Mouse (Mus musculus) neural tube, embryonic 14.5 days (tissue): ENCODE measurements at regions not wholly inside any gene's neighbourhood (a gene's known extent, or its start where the extent isn't known, plus 50 kb on each side); places are given as distances from the start of the nearest gene placed in this dataset.

Source experiments
- ATAC-seq: fragments of 200-750 bp; cut with Nextera tagmentation; 2 replicates; pipeline ENCODE4 v1.8.0; 2017; ENCODE audit warnings: low read depth, mild to moderate bottlenecking, moderate TSS enrichment, moderate library complexity
- H3K27ac ChIP-seq: fragments of 300-500 bp; sonication (generic); 2 replicates; pipeline ENCODE4 v1.5.1; 2014; ENCODE audit warnings: low read depth, mild to moderate bottlenecking, control low read depth, low read length, moderate library complexity, mixed read lengths
- H3K27me3 ChIP-seq: fragments of 300-500 bp; sonication (generic); 2 replicates; pipeline ENCODE4 v1.6.1; 2014; ENCODE audit warnings: low read length; ENCODE audit not compliant: control insufficient read depth, insufficient read depth
- H3K36me3 ChIP-seq: fragments of 300-500 bp; sonication (generic); 2 replicates; pipeline ENCODE4 v1.6.1; 2014; ENCODE audit warnings: low read length, mixed read lengths; ENCODE audit not compliant: control insufficient read depth, insufficient read depth
- H3K4me1 ChIP-seq: fragments of 300-500 bp; sonication (generic); 2 replicates; pipeline ENCODE4 v1.6.1; 2014; ENCODE audit warnings: low read length; ENCODE audit not compliant: control insufficient read depth, insufficient read depth
- H3K4me2 ChIP-seq: fragments of 300-500 bp; sonication (generic); 2 replicates; pipeline ENCODE4 v1.6.1; 2014; ENCODE audit warnings: mild to moderate bottlenecking, low read depth, low read length, control low read depth
- H3K4me3 ChIP-seq: fragments of 300-500 bp; sonication (generic); 2 replicates; pipeline ENCODE4 v1.5.1; 2014; ENCODE audit warnings: low read depth, low read length, control low read depth, mixed read lengths
- H3K9ac ChIP-seq: fragments of 300-500 bp; sonication (generic); replicated peaks from 2 replicates; pipeline ENCODE4 v1.6.1; 2014; ENCODE audit warnings: low read depth, mild to moderate bottlenecking, control low read depth, low read length, mixed read lengths
- H3K9me3 ChIP-seq: fragments of 300-500 bp; sonication (generic); 2 replicates; pipeline ENCODE4 v1.6.1; 2016; ENCODE audit warnings: low read length; ENCODE audit not compliant: control insufficient read depth
- WGBS: fragments of 180-500 bp; shearing (Covaris S2); extraction: QIAGEN DNeasy Blood & Tissue Kit; methylation state at CpG from one replicate; pipeline ENCODE4 v1.1.7; 2014; 5-methylcytosine and 5-hydroxymethylcytosine counted together

DNA sequence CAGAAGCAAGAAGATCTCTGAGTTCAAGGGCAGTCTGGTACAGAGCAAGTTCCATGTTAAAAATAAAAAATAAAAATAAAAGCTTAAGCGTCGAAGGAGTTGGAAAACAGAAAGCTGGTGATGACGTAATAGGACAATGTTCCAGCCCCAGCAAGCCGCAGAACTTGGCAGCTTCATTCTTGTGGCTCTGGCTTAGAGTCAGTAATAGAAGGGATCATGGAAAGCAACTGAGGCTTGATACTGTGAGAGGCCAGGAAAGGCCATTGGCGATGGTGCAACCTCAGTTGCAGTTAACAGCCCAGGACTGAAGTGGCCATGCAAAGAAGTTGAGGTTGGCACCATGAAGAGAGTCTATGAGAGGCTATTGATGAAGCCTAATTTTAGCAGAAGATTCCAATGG, 168.3 kb upstream of the Foxn2 start:
- no peak overlapping the region for H3K9ac ChIP-seq
- H3K4me3 ChIP-seq, result no peak overlapping the region
- 96% methylated on average over 5 of the region's 5 CpGs for WGBS
- no peak for ATAC-seq
- no peaks in the 10 kb centered on the region for H3K36me3 ChIP-seq
- H3K27me3 ChIP-seq, result no peaks in the 10 kb centered on the region
- H3K9me3 ChIP-seq, result no peaks in the 10 kb centered on the region
- H3K27ac ChIP-seq, result no peak overlapping the region
- no peak overlapping the region for H3K4me2 ChIP-seq
- H3K4me1 ChIP-seq, result 0 out of 2 replicates have a peak, but pooled peaks cover 5% of the 10 kb centered on the region

DNA sequence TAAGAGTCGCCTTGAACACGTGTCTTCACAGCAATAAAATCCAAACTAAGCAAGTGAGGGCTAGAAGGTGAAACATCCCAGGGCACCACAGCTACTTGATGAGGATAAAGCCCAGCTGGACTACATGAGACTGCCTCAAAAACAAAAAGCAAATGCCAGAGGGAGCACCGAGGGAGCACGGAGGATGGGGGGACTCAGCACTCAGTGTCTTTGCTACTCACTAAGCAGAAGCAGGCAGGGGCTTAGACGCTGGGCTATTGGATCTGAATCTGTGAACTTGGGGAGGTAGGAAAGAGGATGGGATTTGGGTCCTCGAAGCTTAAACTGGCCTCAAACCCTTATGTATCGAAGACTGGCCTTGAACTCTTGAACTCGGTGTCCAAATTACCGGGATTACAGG, 167.0 kb upstream of the Foxn2 start:
- Histone ChIP-seq H3K9ac (no peak overlapping the region), H3K9me3 (no peaks in the 10 kb centered on the region), H3K27ac (no peak overlapping the region), H3K4me3 (no peak overlapping the region), H3K4me1 (0 out of 2 replicates have a peak, but pooled peaks cover 5% of the 10 kb centered on the region), H3K27me3 (no peaks in the 10 kb centered on the region), H3K36me3 (no peaks in the 10 kb centered on the region), H3K4me2 (no peak overlapping the region)
- WGBS, result 87% methylated on average over 9 of the region's 9 CpGs
- ATAC-seq, result no peak

- no peak overlapping the region for H3K4me2 ChIP-seq
- no peak overlapping the region for H3K4me3 ChIP-seq
- peak; percentile 74 for ATAC-seq
- H3K36me3 ChIP-seq, result no peaks in the 10 kb centered on the region
- H3K9me3 ChIP-seq, result no peaks in the 10 kb centered on the region
- H3K4me1 ChIP-seq, result 0 out of 2 replicates have a peak, but pooled peaks cover 5% of the 10 kb centered on the region
- WGBS, result 58% methylated on average over 14 of the region's 14 CpGs
- peak overlapping the region; percentile 83 for H3K27ac ChIP-seq
- H3K27me3 ChIP-seq, result no peaks in the 10 kb centered on the region
- H3K9ac ChIP-seq, result no peak overlapping the region
Observed at GRCm38 (mm10) chr17:88274003-88274698, 166.4 kb upstream of the Foxn2 start.

- 0 out of 2 replicates have a peak, but pooled peaks cover 5% of the 10 kb centered on the region for H3K4me1 ChIP-seq
- H3K36me3 ChIP-seq, result no peaks in the 10 kb centered on the region
- H3K9ac ChIP-seq, result no peak overlapping the region
- H3K4me2 ChIP-seq, result no peak overlapping the region
- H3K4me3 ChIP-seq, result no peak overlapping the region
- 18% methylated on average over 6 of the region's 6 CpGs for WGBS
- ATAC-seq, result peak; percentile 88
- H3K27ac ChIP-seq, result peak overlapping the region; percentile 83
- no peaks in the 10 kb centered on the region for H3K9me3 ChIP-seq
- H3K27me3 ChIP-seq, result no peaks in the 10 kb centered on the region
Observed at GRCm38 (mm10) chr17:88274720-88275433, 165.6 kb upstream of the Foxn2 start.

GRCm38 (mm10) chr17:88279656-88280055, 160.9 kb upstream of the Foxn2 start:
- ATAC-seq, result no peak
- Histone ChIP-seq H3K9me3 (no peaks in the 10 kb centered on the region), H3K9ac (no peak overlapping the region), H3K27me3 (no peaks in the 10 kb centered on the region), H3K27ac (no peak overlapping the region), H3K4me1 (no peaks in the 10 kb centered on the region), H3K4me3 (no peak overlapping the region), H3K4me2 (no peak overlapping the region), H3K36me3 (no peaks in the 10 kb centered on the region)
- 87% methylated on average over 5 of the region's 5 CpGs for WGBS

- Histone ChIP-seq H3K27me3 (no peaks in the 10 kb centered on the region), H3K9me3 (no peaks in the 10 kb centered on the region), H3K36me3 (no peaks in the 10 kb centered on the region), H3K4me2 (no peak overlapping the region), H3K9ac (no peak overlapping the region), H3K4me1 (no peaks in the 10 kb centered on the region), H3K4me3 (no peak overlapping the region), H3K27ac (no peak overlapping the region)
- 81% methylated on average over 1 of the region's 1 CpGs for WGBS
- ATAC-seq, result no peak
Observed at GRCm38 (mm10) chr17:88282711-88283110, 157.8 kb upstream of the Foxn2 start.

- Histone ChIP-seq H3K27ac (no peak overlapping the region), H3K4me2 (no peak overlapping the region), H3K4me1 (no peaks in the 10 kb centered on the region), H3K27me3 (no peaks in the 10 kb centered on the region), H3K4me3 (no peak overlapping the region), H3K9ac (no peak overlapping the region), H3K9me3 (no peaks in the 10 kb centered on the region), H3K36me3 (no peaks in the 10 kb centered on the region)
- 92% methylated on average over 3 of the region's 3 CpGs for WGBS
- ATAC-seq, result no peak
Observed at GRCm38 (mm10) chr17:88284477-88284876, 156.0 kb upstream of the Foxn2 start.

DNA sequence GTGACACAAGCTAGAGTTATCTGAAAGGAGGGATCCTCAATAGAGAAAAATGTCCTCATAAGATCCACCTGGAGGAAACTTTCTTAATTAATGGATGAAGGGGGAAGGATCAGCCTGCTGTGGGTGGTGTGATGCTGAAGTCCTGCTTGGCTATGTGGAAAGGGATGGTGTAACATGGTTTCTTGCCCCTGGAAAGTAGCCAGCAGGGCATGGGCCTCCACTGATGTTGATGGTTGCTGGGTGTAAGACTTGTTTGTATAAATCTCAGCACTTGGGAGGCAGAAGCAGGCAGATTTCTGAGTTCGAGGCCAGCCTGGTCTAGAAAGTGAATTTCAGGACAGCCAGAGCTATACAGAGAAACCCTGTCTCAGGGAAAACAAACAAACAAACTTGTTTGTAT, 152.7 kb upstream of the Foxn2 start:
- no peaks in the 10 kb centered on the region for H3K9me3 ChIP-seq
- no peak overlapping the region for H3K27ac ChIP-seq
- H3K4me3 ChIP-seq, result no peak overlapping the region
- no peaks in the 10 kb centered on the region for H3K27me3 ChIP-seq
- no peaks in the 10 kb centered on the region for H3K4me1 ChIP-seq
- no peak overlapping the region for H3K4me2 ChIP-seq
- 72% methylated on average over 1 of the region's 1 CpGs for WGBS
- no peaks in the 10 kb centered on the region for H3K36me3 ChIP-seq
- H3K9ac ChIP-seq, result no peak overlapping the region
- ATAC-seq, result no peak

DNA sequence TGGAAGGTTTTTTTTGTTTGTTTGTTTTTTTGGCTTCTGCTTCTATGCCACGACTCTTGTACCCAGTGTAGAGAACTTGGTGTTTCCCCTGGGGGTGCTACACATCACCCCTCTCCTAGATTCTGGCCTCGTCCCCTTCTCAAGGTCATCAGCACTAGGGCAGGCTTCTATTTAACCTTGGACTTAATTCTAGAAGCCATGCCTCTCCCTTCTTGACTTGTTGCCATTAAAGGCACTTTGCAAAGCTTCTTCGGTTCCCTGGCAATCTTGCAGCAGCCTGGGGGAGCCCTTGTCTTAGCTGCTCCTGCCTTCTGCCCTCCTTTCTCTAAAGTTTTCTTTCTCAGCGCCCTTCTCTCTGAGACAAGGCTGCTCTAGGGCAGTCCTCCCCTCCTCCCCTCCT, 143.0 kb upstream of the Foxn2 start:
- no peaks in the 10 kb centered on the region for H3K4me1 ChIP-seq
- no peak overlapping the region for H3K4me2 ChIP-seq
- H3K36me3 ChIP-seq, result no peaks in the 10 kb centered on the region
- no peak for ATAC-seq
- 53% methylated on average over 4 of the region's 4 CpGs for WGBS
- no peak overlapping the region for H3K4me3 ChIP-seq
- no peaks in the 10 kb centered on the region for H3K9me3 ChIP-seq
- no peaks in the 10 kb centered on the region for H3K27me3 ChIP-seq
- H3K9ac ChIP-seq, result no peak overlapping the region
- no peak overlapping the region for H3K27ac ChIP-seq
